Mouse (Mus musculus): ENCODE data around the gene Pax8. TPM values are rescaled to one million over a fixed set of nuclear protein-coding genes. Genes with fewer than 3 reads are reported as not detected.

Gene Pax8
- polyA plus RNA-seq (2015; fragmentation: Nextera tagmentation; extraction: Ambion mirVana), result 18.2 and 23.4 TPM in 2 replicates

- Histone ChIP-seq H3K9ac (peak within 1 kb of the TSS; percentile 35; the same call in 1 of the 2 replicates), H3K27ac (replicated peaks) (peak within 1 kb of the TSS; percentile 69)
These were observed at the start of gene Pax8 for GRCm38 (mm10) chr2:24475420-24475819. TSS of gene Pax8 (minus strand) at chr2:24475599.

DNA sequence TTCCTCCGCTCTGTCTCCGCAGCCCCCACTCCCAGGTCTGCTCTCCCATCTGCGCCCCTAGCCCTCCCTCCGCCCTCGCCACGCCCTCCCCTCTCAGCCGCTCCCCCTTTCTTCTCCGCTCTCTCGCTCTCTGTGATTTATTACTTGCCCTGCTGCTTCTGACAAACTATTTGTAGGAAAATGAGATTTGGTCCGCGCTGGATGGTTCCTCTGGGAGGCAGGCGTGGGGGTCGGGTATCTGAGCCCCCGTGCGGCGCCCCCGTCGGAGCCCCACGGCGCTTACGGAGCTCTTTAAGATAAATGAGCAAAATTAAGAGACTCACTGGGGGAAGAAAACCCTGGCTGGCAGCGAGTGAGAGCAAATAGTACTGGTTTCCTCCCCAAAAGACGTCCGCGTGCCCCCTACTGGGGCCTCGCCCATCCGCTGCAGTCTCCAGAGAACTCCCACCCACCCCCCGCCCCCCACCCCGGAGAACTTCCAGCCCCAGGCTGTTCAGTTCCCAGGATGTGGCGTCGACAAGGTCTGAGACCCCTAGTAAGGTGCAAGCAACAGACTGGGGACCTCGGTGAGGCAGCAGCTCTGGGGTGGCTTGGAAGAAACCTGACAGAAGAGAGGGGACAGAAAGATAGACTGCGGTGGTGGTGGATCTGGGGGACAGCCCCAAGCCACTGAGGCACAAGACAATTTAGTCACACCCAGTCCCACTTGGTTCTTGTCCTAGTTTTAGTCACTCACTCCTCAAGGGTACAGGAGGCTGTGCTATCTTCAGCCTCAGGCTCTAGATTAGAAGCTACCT lies 46.2 kb upstream of the Pax8 start:
- Histone ChIP-seq H3K4me2 (peak overlapping the region; percentile 61), H3K9me3 (no peaks in the 10 kb centered on the region), H3K4me3 (peak overlapping the region; percentile 39), H3K4me1 (replicated peaks) (peaks cover 21% of the 10 kb centered on the region), H3K27me3 (no peaks in the 10 kb centered on the region), H3K36me3 (no peaks in the 10 kb centered on the region), H3K27ac (replicated peaks) (peak overlapping the region; percentile 74), H3K9ac (peak overlapping the region; percentile 42)
- WGBS, result under 1% methylated on average over 33 of the region's 33 CpGs
- ATAC-seq (ENCODE audit: low FRiP score, low read depth), result peak; percentile 90

More at GRCm38 (mm10) chr2:24475420-24475819, at the start of gene Pax8:
- Histone ChIP-seq H3K4me2 (peak within 1 kb of the TSS; percentile 57), H3K9me3 (no peaks in the 10 kb centered on the region), H3K27me3 (peaks cover 49% of the 10 kb centered on the region), H3K4me1 (replicated peaks) (peaks cover 22% of the 10 kb centered on the region), H3K4me3 (peak within 1 kb of the TSS; percentile 36), H3K36me3 (no peaks in the 10 kb centered on the region)
- 24% methylated on average over 9 of the region's 9 CpGs for WGBS
- peak; percentile 49 for ATAC-seq (ENCODE audit: low FRiP score, low read depth)

DNA sequence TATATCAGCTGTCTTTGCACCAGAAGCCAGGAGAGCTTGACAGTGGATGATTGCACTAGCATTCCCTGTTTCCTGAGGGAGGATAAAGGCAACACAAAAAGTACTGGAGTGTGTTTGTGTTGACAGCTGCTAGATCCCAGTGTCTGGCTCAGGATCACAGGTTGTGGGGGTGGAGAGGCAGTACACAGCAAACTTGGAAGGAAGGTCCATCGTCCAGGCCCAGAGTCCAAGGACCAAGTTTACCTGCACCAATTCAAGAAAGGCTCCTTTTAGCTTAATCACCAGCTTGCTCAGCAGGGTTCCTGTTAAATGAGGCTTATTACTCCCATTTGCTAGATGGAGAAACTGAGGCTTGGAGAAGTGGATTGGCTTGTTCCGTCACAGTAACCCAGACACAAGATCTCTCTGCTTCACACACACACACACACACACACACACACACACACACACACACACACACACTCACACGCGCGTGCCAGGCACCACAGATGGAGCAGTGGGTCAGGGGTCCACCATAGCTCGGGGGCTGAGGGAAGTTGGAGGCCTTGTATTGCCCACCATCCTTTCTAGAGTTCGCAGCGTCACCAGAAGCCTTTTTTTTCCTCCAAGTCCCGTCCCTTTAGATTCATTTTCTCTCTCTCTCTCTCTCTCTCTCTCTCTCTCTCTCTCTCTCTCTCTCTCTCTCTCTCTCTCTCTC lies 45.3 kb upstream of the Pax8 start:
- H3K4me3 ChIP-seq, result peak overlapping the region; percentile 39
- no peak for ATAC-seq (ENCODE audit: low FRiP score, low read depth)
- H3K36me3 ChIP-seq, result no peaks in the 10 kb centered on the region
- H3K9me3 ChIP-seq, result no peaks in the 10 kb centered on the region
- WGBS, result 32% methylated on average over 9 of the region's 9 CpGs
- H3K27me3 ChIP-seq, result no peaks in the 10 kb centered on the region
- peak overlapping the region; percentile 77 for H3K27ac ChIP-seq (replicated peaks)
- H3K4me1 ChIP-seq (replicated peaks), result peaks cover 21% of the 10 kb centered on the region
- peak overlapping the region; percentile 61 for H3K4me2 ChIP-seq
- H3K9ac ChIP-seq, result no peak overlapping the region

DNA sequence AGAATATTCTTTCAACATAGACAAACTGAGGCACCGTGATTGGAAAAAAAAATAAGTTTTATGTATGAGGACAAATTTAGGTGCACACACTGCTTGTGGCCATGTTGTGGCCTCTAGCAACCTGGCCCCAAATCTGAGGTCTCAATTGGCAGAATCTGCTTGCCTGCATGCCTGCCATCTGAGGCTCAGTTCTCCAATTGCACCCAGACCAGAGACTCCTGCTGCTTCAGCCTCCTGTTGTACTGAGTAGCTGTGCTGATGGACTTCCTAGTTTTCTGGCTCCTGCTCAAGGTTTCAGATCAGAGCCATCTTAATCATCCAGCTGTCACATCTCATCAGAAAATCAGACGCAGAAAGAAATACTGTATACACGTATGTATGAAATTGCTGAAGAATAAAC lies 41.5 kb upstream of the Pax8 start:
- Histone ChIP-seq H3K36me3 (no peaks in the 10 kb centered on the region), H3K9ac (no peak overlapping the region), H3K4me2 (no peak overlapping the region), H3K4me3 (no peak overlapping the region), H3K27me3 (0 out of 2 replicates have a peak, but pooled peaks cover 5% of the 10 kb centered on the region), H3K9me3 (no peaks in the 10 kb centered on the region), H3K27ac (replicated peaks) (no peak overlapping the region), H3K4me1 (replicated peaks) (peaks cover 19% of the 10 kb centered on the region)
- WGBS, result 70% methylated on average over 3 of the region's 3 CpGs
- ATAC-seq (ENCODE audit: low FRiP score, low read depth), result no peak

- Histone ChIP-seq H3K4me3 (no peak overlapping the region), H3K27ac (replicated peaks) (no peak overlapping the region), H3K27me3 (no peaks in the 10 kb centered on the region; the same call in 1 of the 2 replicates), H3K9me3 (no peaks in the 10 kb centered on the region), H3K4me1 (replicated peaks) (peaks cover 3% of the 10 kb centered on the region; the same call in 1 of the 2 replicates), H3K9ac (no peak overlapping the region), H3K4me2 (no peak overlapping the region), H3K36me3 (no peaks in the 10 kb centered on the region)
- 43% methylated on average over 3 of the region's 3 CpGs for WGBS
- ATAC-seq (ENCODE audit: low FRiP score, low read depth), result no peak
These were observed 32.0 kb upstream of the Pax8 start for GRCm38 (mm10) chr2:24507359-24507758.

DNA sequence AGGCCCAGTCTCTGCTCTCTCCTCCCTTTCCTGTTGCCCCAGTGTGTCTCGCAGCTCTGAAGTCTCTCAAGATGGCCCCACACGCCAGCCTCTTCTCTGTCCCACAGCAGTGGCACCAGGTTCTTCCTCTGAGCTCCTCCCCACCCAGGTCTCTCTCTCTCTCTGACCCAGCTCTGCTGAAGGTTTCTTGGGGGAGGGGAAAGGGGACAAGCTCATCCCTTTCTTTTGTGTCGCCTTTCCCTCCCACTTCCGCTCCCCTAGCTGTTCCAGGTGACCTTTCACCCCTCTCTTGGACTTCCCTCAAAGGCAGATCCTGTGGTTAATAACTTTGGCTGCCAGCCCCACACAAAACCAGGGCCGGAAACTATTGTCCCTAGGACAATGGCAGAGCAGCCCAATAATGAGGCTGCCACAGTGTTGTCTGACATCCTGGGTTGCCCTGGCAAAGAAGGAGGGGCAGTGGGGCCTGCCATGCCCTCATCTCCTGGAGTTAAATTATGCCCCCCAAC lies 27.6 kb upstream of the Pax8 start:
- ATAC-seq (ENCODE audit: low FRiP score, low read depth), result peak; percentile 86
- no peaks in the 10 kb centered on the region; the same call in 1 of the 2 replicates for H3K27me3 ChIP-seq
- WGBS, result 11% methylated on average over 5 of the region's 5 CpGs

DNA sequence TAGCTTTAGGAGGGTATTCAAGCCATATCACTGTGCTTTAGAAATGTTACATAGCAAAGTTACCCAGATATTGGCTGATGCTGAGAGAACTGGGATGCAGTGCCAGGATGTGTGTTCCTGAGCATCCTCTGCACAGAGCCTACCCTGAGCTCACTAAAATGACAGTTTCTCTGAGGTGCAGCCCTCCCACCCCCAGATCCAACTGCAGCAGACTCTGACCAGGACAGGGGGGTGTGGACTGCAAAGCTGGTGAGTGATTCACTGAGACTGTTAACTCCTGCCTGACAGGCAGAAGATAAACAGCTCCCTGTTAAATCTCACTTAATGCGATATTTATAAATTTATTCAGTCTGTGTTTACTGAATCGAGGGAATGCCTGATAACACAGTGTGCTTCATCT lies 25.5 kb upstream of the Pax8 start:
- H3K9me3 ChIP-seq, result no peaks in the 10 kb centered on the region
- H3K4me2 ChIP-seq, result no peak overlapping the region
- H3K4me1 ChIP-seq (replicated peaks), result peaks cover 3% of the 10 kb centered on the region; the same call in 1 of the 2 replicates
- WGBS, result 78% methylated on average over 2 of the region's 2 CpGs
- ATAC-seq (ENCODE audit: low FRiP score, low read depth), result no peak
- H3K9ac ChIP-seq, result no peak overlapping the region
- no peak overlapping the region for H3K4me3 ChIP-seq
- no peaks in the 10 kb centered on the region for H3K36me3 ChIP-seq
- no peak overlapping the region for H3K27ac ChIP-seq (replicated peaks)
- no peaks in the 10 kb centered on the region for H3K27me3 ChIP-seq

More for the DNA sequence above, 27.6 kb upstream of the Pax8 start:
- Histone ChIP-seq H3K9me3 (no peaks in the 10 kb centered on the region), H3K4me2 (no peak overlapping the region), H3K4me3 (no peak overlapping the region), H3K36me3 (no peaks in the 10 kb centered on the region), H3K4me1 (replicated peaks) (peaks cover 3% of the 10 kb centered on the region; the same call in 1 of the 2 replicates), H3K27ac (replicated peaks) (no peak overlapping the region), H3K9ac (no peak overlapping the region)

DNA sequence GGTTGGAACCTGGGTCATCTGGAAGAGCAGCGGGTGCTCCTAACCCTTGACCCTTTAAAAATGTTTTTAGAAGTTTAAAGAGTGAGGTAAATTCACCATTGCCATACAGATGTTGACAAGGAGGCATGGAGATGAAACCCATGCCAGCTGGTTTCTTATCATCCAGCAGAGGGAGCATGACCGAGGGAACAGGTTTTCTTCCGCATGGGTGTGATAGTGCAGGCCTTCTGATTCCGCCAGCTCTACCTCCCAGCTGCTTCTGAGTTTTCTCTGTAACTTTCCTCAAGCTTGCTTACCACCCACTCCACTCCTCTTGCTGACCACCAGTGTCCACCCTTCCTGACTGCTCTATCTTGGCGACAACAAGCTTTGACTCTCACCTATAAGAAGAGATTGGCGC lies 15.2 kb upstream of the Pax8 start:
- no peak overlapping the region for H3K4me3 ChIP-seq
- H3K27ac ChIP-seq (replicated peaks), result no peak overlapping the region
- no peaks in the 10 kb centered on the region for H3K9me3 ChIP-seq
- no peak overlapping the region for H3K9ac ChIP-seq
- WGBS, result 51% methylated on average over 6 of the region's 6 CpGs
- ATAC-seq (ENCODE audit: low FRiP score, low read depth), result no peak
- H3K4me1 ChIP-seq (replicated peaks), result no peaks in the 10 kb centered on the region
- H3K27me3 ChIP-seq, result no peaks in the 10 kb centered on the region
- no peak overlapping the region for H3K4me2 ChIP-seq
- no peaks in the 10 kb centered on the region for H3K36me3 ChIP-seq

GRCm38 (mm10) chr2:24488660-24489059 lies 13.3 kb upstream of the Pax8 start:
- ATAC-seq (ENCODE audit: low FRiP score, low read depth), result no peak
- H3K36me3 ChIP-seq, result no peaks in the 10 kb centered on the region
- no peaks in the 10 kb centered on the region for H3K4me1 ChIP-seq (replicated peaks)
- no peak overlapping the region for H3K27ac ChIP-seq (replicated peaks)
- H3K4me2 ChIP-seq, result no peak overlapping the region
- no peaks in the 10 kb centered on the region for H3K9me3 ChIP-seq
- WGBS, result 73% methylated on average over 3 of the region's 3 CpGs
- no peak overlapping the region for H3K4me3 ChIP-seq
- H3K27me3 ChIP-seq, result no peaks in the 10 kb centered on the region
- no peak overlapping the region for H3K9ac ChIP-seq

- H3K4me1 ChIP-seq (replicated peaks), result no peaks in the 10 kb centered on the region
- no peak overlapping the region for H3K9ac ChIP-seq
- no peak overlapping the region for H3K4me2 ChIP-seq
- no peak for ATAC-seq (ENCODE audit: low FRiP score, low read depth)
- no peaks in the 10 kb centered on the region for H3K9me3 ChIP-seq
- no peak overlapping the region for H3K4me3 ChIP-seq
- WGBS, result 74% methylated on average over 4 of the region's 4 CpGs
- no peaks in the 10 kb centered on the region for H3K36me3 ChIP-seq
- no peaks in the 10 kb centered on the region for H3K27me3 ChIP-seq
- no peak overlapping the region for H3K27ac ChIP-seq (replicated peaks)
These were observed 11.8 kb upstream of the Pax8 start for GRCm38 (mm10) chr2:24487056-24487825.

DNA sequence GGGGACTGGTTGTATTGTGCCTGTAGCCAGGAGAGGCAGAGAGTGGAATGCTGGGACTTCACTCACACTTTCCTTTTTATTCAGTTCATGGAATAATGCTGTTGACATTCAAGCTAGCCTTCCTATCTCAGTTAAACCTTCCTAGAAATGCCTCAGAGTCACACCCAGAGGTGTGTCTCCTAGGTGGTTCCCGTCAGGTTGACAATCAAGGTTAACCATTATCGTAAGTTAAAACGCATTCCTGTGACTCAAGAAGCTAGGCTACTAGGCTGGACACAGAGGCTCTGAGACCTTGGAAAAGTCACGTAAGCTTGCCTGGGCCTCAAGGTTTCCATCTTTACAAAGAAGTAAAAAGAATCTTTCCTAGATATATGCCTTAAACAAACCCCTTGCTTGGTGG lies 10.0 kb upstream of the Pax8 start:
- H3K9ac ChIP-seq, result no peak overlapping the region
- no peaks in the 10 kb centered on the region for H3K27me3 ChIP-seq
- no peak overlapping the region for H3K27ac ChIP-seq (replicated peaks)
- no peaks in the 10 kb centered on the region for H3K4me1 ChIP-seq (replicated peaks)
- H3K4me2 ChIP-seq, result no peak overlapping the region
- ATAC-seq (ENCODE audit: low FRiP score, low read depth), result no peak
- no peaks in the 10 kb centered on the region for H3K36me3 ChIP-seq
- H3K4me3 ChIP-seq, result no peak overlapping the region
- H3K9me3 ChIP-seq, result no peaks in the 10 kb centered on the region
- 92% methylated on average over 4 of the region's 4 CpGs for WGBS

Data from hindbrain, embryonic 15.5 days (tissue).